Mouse (Mus musculus) lung, adult 2 months (tissue): Measurements from ENCODE around the gene Anapc5. TPM values are rescaled to one million over a fixed set of nuclear protein-coding genes. Genes with fewer than 3 reads are reported as not detected.

Experiments used
- DNase-seq: peaks from one replicate; pipeline ENCODE4 v3.0.0; 2022
- H3K4me1 ChIP-seq: fragments of 200-500 bp; 2 replicates; pipeline ENCODE4 v1.6.1; 2011; ENCODE audit warnings: low read length; ENCODE audit not compliant: control insufficient read depth, insufficient read depth
- H3K4me3 ChIP-seq: fragments of 200-500 bp; replicated peaks from 2 replicates; pipeline ENCODE3; 2011; ENCODE audit warnings: low read depth, mild to moderate bottlenecking, control low read depth, low read length; ENCODE audit errors: extremely low read depth
- CTCF ChIP-seq: fragments of 200-500 bp; IDR thresholded peaks from 2 replicates; pipeline ENCODE4 v1.5.1; 2011; ENCODE audit warnings: mild to moderate bottlenecking, low read length, control low read depth; ENCODE audit not compliant: insufficient read depth
- POLR2A ChIP-seq: fragments of 200-500 bp; IDR thresholded peaks from 2 replicates; pipeline ENCODE4 v1.6.1; 2011; ENCODE audit warnings: low read depth, mild to moderate bottlenecking, control low read depth, low read length, borderline replicate concordance; ENCODE audit errors: extremely low read depth
- WGBS: fragments of 180-500 bp; shearing (Covaris S2); methylation state at CpG from one replicate; pipeline ENCODE4 v1.1.7; 2018; 5-methylcytosine and 5-hydroxymethylcytosine counted together
- polyA plus RNA-seq: library from polyadenylated mRNA; depleted of rRNA; stranded (reverse); fragments of >200 nt; gene quantifications from 2 replicates; pipeline ENCODE4 v1.2.3, GENCODE M21; 2012

Anapc5 gene
- polyA plus RNA-seq, 1 experiment = 274 TPM

- peaks cover 3% of the 10 kb centered on the region for H3K4me1 ChIP-seq
- TF ChIP-seq POLR2A (no peak), CTCF (no peak)
- 74% methylated on average over 8 of the region's 8 CpGs for WGBS
Observed at GRCm38 (mm10) chr5:122801684-122802083, 19.5 kb downstream of the Anapc5 start.

GRCm38 (mm10) chr5:122800345-122801010 lies 20.7 kb downstream of the Anapc5 start:
- Histone ChIP-seq H3K4me3 (no peak overlapping the region), H3K4me1 (peaks cover 3% of the 10 kb centered on the region)
- WGBS = 65% methylated on average over 13 of the region's 13 CpGs
- TF ChIP-seq CTCF = no peak
- TF ChIP-seq POLR2A = no peak
- DNase-seq = no peak

More at GRCm38 (mm10) chr5:122801684-122802083, 19.5 kb downstream of the Anapc5 start:
- no peak overlapping the region for H3K4me3 ChIP-seq
- DNase-seq = no peak

GRCm38 (mm10) chr5:122799379-122800344 lies 21.5 kb downstream of the Anapc5 start:
- WGBS = 68% methylated on average over 17 of the region's 17 CpGs
- DNase-seq = no peak
- no peak for TF ChIP-seq POLR2A
- no peak for TF ChIP-seq CTCF
- H3K4me3 ChIP-seq = no peak overlapping the region
- peaks cover 3% of the 10 kb centered on the region for H3K4me1 ChIP-seq

GRCm38 (mm10) chr5:122798557-122799378 lies 22.4 kb downstream of the Anapc5 start:
- no peak for TF ChIP-seq CTCF
- no peak; the same call in 1 of the 2 replicates for TF ChIP-seq POLR2A
- Histone ChIP-seq H3K4me1 (peaks cover 3% of the 10 kb centered on the region), H3K4me3 (no peak overlapping the region)
- 47% methylated on average over 17 of the region's 17 CpGs for WGBS
- DNase-seq = peak; percentile 61

- WGBS = 85% methylated on average over 3 of the region's 3 CpGs
- DNase-seq = no peak
- TF ChIP-seq CTCF = no peak
- no peak for TF ChIP-seq POLR2A
- Histone ChIP-seq H3K4me1 (peaks cover 3% of the 10 kb centered on the region), H3K4me3 (no peak overlapping the region)
Observed at GRCm38 (mm10) chr5:122797866-122798265, 23.3 kb downstream of the Anapc5 start.

GRCm38 (mm10) chr5:122788696-122789095 lies 32.4 kb downstream of the Anapc5 start:
- Histone ChIP-seq H3K4me1 (no peaks in the 10 kb centered on the region), H3K4me3 (no peak overlapping the region)
- TF ChIP-seq CTCF (no peak), POLR2A (no peak)
- DNase-seq = no peak
- WGBS = 75% methylated on average over 2 of the region's 2 CpGs

- no peak for TF ChIP-seq POLR2A
- no peak for TF ChIP-seq CTCF
- H3K4me1 ChIP-seq = no peaks in the 10 kb centered on the region
- DNase-seq = no peak
- H3K4me3 ChIP-seq = no peak overlapping the region
- WGBS = 64% methylated on average over 12 of the region's 12 CpGs
Observed at GRCm38 (mm10) chr5:122786035-122786819, 34.9 kb downstream of the Anapc5 start.

- no peak for DNase-seq
- no peak overlapping the region for H3K4me3 ChIP-seq
- 53% methylated on average over 14 of the region's 14 CpGs for WGBS
- no peaks in the 10 kb centered on the region; the same call in 1 of the 2 replicates for H3K4me1 ChIP-seq
- TF ChIP-seq POLR2A = no peak
- no peak for TF ChIP-seq CTCF
Observed at GRCm38 (mm10) chr5:122783726-122784406, 37.3 kb downstream of the Anapc5 start.
